Mouse (Mus musculus): ENCODE measurements around the gene Acvr1c. TPM values are rescaled to one million over a fixed set of nuclear protein-coding genes. Genes with fewer than 3 reads are reported as not detected.
A peak's percentile ranks its signal among the peaks of the same experiment; 100 is the strongest.

The Acvr1c gene
- polyA plus RNA-seq (2014; fragmentation: Nextera tagmentation; extraction: Ambion mirVana): 0.75 and 1.3 TPM in 2 replicates

- H3K27ac ChIP-seq (ENCODE audit: low read depth): no peak within 1 kb of the TSS
- peak within 1 kb of the TSS; percentile 56 for H3K4me3 ChIP-seq (ENCODE audit: low read depth, low read length)
- no peaks in the 10 kb centered on the region for H3K4me1 ChIP-seq (replicated peaks; ENCODE audit: control insufficient read depth, insufficient read depth, low read length)
- WGBS: under 1% methylated on average over 59 of the region's 65 CpGs
- peaks cover 9% of the 10 kb centered on the region for H3K27me3 ChIP-seq (replicated peaks; ENCODE audit: control insufficient read depth, insufficient read depth, low read length)
- H3K36me3 ChIP-seq (ENCODE audit: control insufficient read depth, insufficient read depth, low read length): no peaks in the 10 kb centered on the region
- H3K9ac ChIP-seq (ENCODE audit: low read length): peak within 1 kb of the TSS; percentile 35
- H3K9me3 ChIP-seq (ENCODE audit: control insufficient read depth, low read length): no peaks in the 10 kb centered on the region
- H3K4me2 ChIP-seq (ENCODE audit: low read length): peak within 1 kb of the TSS; percentile 100
- ATAC-seq (replicated peaks; ENCODE audit: low FRiP score, low TSS enrichment, low read depth) (peak; percentile 88), DNase-seq (ENCODE audit: low spot score) (peak; percentile 68)
These were observed at the start of gene Acvr1c for GRCm38 (mm10) chr2:58357414-58358131. Gene Acvr1c, minus strand, starts transcription at chr2:58357895.

- DNase-seq (ENCODE audit: low spot score) (no peak), ATAC-seq (replicated peaks; ENCODE audit: low FRiP score, low TSS enrichment, low read depth) (no peak)
- H3K27me3 ChIP-seq (replicated peaks; ENCODE audit: control insufficient read depth, insufficient read depth, low read length): no peaks in the 10 kb centered on the region
- H3K9me3 ChIP-seq (ENCODE audit: control insufficient read depth, low read length): no peaks in the 10 kb centered on the region
- no peak overlapping the region for H3K9ac ChIP-seq (ENCODE audit: low read length)
- H3K4me3 ChIP-seq (ENCODE audit: low read depth, low read length): no peak overlapping the region
- no peaks in the 10 kb centered on the region for H3K4me1 ChIP-seq (replicated peaks; ENCODE audit: control insufficient read depth, insufficient read depth, low read length)
- WGBS: 91% methylated on average over 2 of the region's 2 CpGs
- H3K4me2 ChIP-seq (ENCODE audit: low read length): no peak overlapping the region
- H3K27ac ChIP-seq (ENCODE audit: low read depth): no peak overlapping the region
- no peaks in the 10 kb centered on the region for H3K36me3 ChIP-seq (ENCODE audit: control insufficient read depth, insufficient read depth, low read length)
These were observed 45.8 kb upstream of the Acvr1c start for GRCm38 (mm10) chr2:58403481-58403880.

GRCm38 (mm10) chr2:58388601-58389000 is 30.9 kb upstream of the Acvr1c start:
- no peaks in the 10 kb centered on the region for H3K4me1 ChIP-seq (replicated peaks; ENCODE audit: control insufficient read depth, insufficient read depth, low read length)
- no peak for DNase-seq (ENCODE audit: low spot score)
- H3K36me3 ChIP-seq (ENCODE audit: control insufficient read depth, insufficient read depth, low read length): no peaks in the 10 kb centered on the region
- no peaks in the 10 kb centered on the region for H3K9me3 ChIP-seq (ENCODE audit: control insufficient read depth, low read length)
- no peak for ATAC-seq (replicated peaks; ENCODE audit: low FRiP score, low TSS enrichment, low read depth)
- WGBS: 80% methylated on average over 7 of the region's 7 CpGs
- H3K4me2 ChIP-seq (ENCODE audit: low read length): no peak overlapping the region
- no peak overlapping the region for H3K9ac ChIP-seq (ENCODE audit: low read length)
- no peak overlapping the region for H3K4me3 ChIP-seq (ENCODE audit: low read depth, low read length)
- no peaks in the 10 kb centered on the region for H3K27me3 ChIP-seq (replicated peaks; ENCODE audit: control insufficient read depth, insufficient read depth, low read length)
- H3K27ac ChIP-seq (ENCODE audit: low read depth): no peak overlapping the region

GRCm38 (mm10) chr2:58380020-58380419 is 22.3 kb upstream of the Acvr1c start:
- WGBS: 71% methylated on average over 5 of the region's 5 CpGs
- Histone ChIP-seq H3K27ac (ENCODE audit: low read depth) (no peak overlapping the region), H3K4me1 (replicated peaks; ENCODE audit: control insufficient read depth, insufficient read depth, low read length) (no peaks in the 10 kb centered on the region), H3K36me3 (ENCODE audit: control insufficient read depth, insufficient read depth, low read length) (no peaks in the 10 kb centered on the region), H3K9me3 (ENCODE audit: control insufficient read depth, low read length) (no peaks in the 10 kb centered on the region), H3K4me2 (ENCODE audit: low read length) (no peak overlapping the region), H3K4me3 (ENCODE audit: low read depth, low read length) (no peak overlapping the region), H3K9ac (ENCODE audit: low read length) (no peak overlapping the region), H3K27me3 (replicated peaks; ENCODE audit: control insufficient read depth, insufficient read depth, low read length) (no peaks in the 10 kb centered on the region)
- ATAC-seq (replicated peaks; ENCODE audit: low FRiP score, low TSS enrichment, low read depth): no peak
- no peak for DNase-seq (ENCODE audit: low spot score)

GRCm38 (mm10) chr2:58379475-58379874 is 21.8 kb upstream of the Acvr1c start:
- Histone ChIP-seq H3K4me3 (ENCODE audit: low read depth, low read length) (no peak overlapping the region), H3K9me3 (ENCODE audit: control insufficient read depth, low read length) (0 out of 2 replicates have a peak, but pooled peaks cover 3% of the 10 kb centered on the region), H3K27me3 (replicated peaks; ENCODE audit: control insufficient read depth, insufficient read depth, low read length) (no peaks in the 10 kb centered on the region), H3K27ac (ENCODE audit: low read depth) (no peak overlapping the region), H3K36me3 (ENCODE audit: control insufficient read depth, insufficient read depth, low read length) (no peaks in the 10 kb centered on the region), H3K4me1 (replicated peaks; ENCODE audit: control insufficient read depth, insufficient read depth, low read length) (no peaks in the 10 kb centered on the region), H3K4me2 (ENCODE audit: low read length) (no peak overlapping the region), H3K9ac (ENCODE audit: low read length) (no peak overlapping the region)
- ATAC-seq (replicated peaks; ENCODE audit: low FRiP score, low TSS enrichment, low read depth) (no peak), DNase-seq (ENCODE audit: low spot score) (no peak)
- WGBS: 67% methylated on average over 1 of the region's 1 CpGs

- DNase-seq (ENCODE audit: low spot score) (no peak), ATAC-seq (replicated peaks; ENCODE audit: low FRiP score, low TSS enrichment, low read depth) (no peak)
- Histone ChIP-seq H3K36me3 (ENCODE audit: control insufficient read depth, insufficient read depth, low read length) (no peaks in the 10 kb centered on the region), H3K4me2 (ENCODE audit: low read length) (no peak overlapping the region), H3K9me3 (ENCODE audit: control insufficient read depth, low read length) (0 out of 2 replicates have a peak, but pooled peaks cover 4% of the 10 kb centered on the region), H3K9ac (ENCODE audit: low read length) (no peak overlapping the region), H3K4me1 (replicated peaks; ENCODE audit: control insufficient read depth, insufficient read depth, low read length) (no peaks in the 10 kb centered on the region), H3K4me3 (ENCODE audit: low read depth, low read length) (no peak overlapping the region), H3K27ac (ENCODE audit: low read depth) (no peak overlapping the region), H3K27me3 (replicated peaks; ENCODE audit: control insufficient read depth, insufficient read depth, low read length) (no peaks in the 10 kb centered on the region)
- WGBS: 62% methylated on average over 9 of the region's 9 CpGs
These were observed 19.9 kb upstream of the Acvr1c start for GRCm38 (mm10) chr2:58377417-58378130.

- no peaks in the 10 kb centered on the region for H3K36me3 ChIP-seq (ENCODE audit: control insufficient read depth, insufficient read depth, low read length)
- WGBS: 84% methylated on average over 3 of the region's 3 CpGs
- H3K4me3 ChIP-seq (ENCODE audit: low read depth, low read length): no peak overlapping the region
- H3K4me2 ChIP-seq (ENCODE audit: low read length): no peak overlapping the region
- ATAC-seq (replicated peaks; ENCODE audit: low FRiP score, low TSS enrichment, low read depth) (no peak), DNase-seq (ENCODE audit: low spot score) (no peak)
- no peaks in the 10 kb centered on the region for H3K27me3 ChIP-seq (replicated peaks; ENCODE audit: control insufficient read depth, insufficient read depth, low read length)
- no peak overlapping the region for H3K27ac ChIP-seq (ENCODE audit: low read depth)
- H3K9me3 ChIP-seq (ENCODE audit: control insufficient read depth, low read length): no peaks in the 10 kb centered on the region
- H3K9ac ChIP-seq (ENCODE audit: low read length): no peak overlapping the region
- no peaks in the 10 kb centered on the region for H3K4me1 ChIP-seq (replicated peaks; ENCODE audit: control insufficient read depth, insufficient read depth, low read length)
These were observed 8.5 kb upstream of the Acvr1c start for GRCm38 (mm10) chr2:58366196-58366595.

GRCm38 (mm10) chr2:58361361-58362046 is 3.8 kb upstream of the Acvr1c start:
- DNase-seq (ENCODE audit: low spot score): no peak
- no peak overlapping the region for H3K4me2 ChIP-seq (ENCODE audit: low read length)
- H3K36me3 ChIP-seq (ENCODE audit: control insufficient read depth, insufficient read depth, low read length): no peaks in the 10 kb centered on the region
- H3K27ac ChIP-seq (ENCODE audit: low read depth): no peak overlapping the region
- H3K9ac ChIP-seq (ENCODE audit: low read length): no peak overlapping the region
- no peak for ATAC-seq (replicated peaks; ENCODE audit: low FRiP score, low TSS enrichment, low read depth)
- peaks cover 5% of the 10 kb centered on the region; the same call in 1 of the 2 replicates for H3K27me3 ChIP-seq (replicated peaks; ENCODE audit: control insufficient read depth, insufficient read depth, low read length)
- H3K4me3 ChIP-seq (ENCODE audit: low read depth, low read length): no peak overlapping the region
- WGBS: 89% methylated on average over 3 of the region's 3 CpGs
- H3K9me3 ChIP-seq (ENCODE audit: control insufficient read depth, low read length): no peaks in the 10 kb centered on the region
- no peaks in the 10 kb centered on the region for H3K4me1 ChIP-seq (replicated peaks; ENCODE audit: control insufficient read depth, insufficient read depth, low read length)

Measured in intestine, embryonic 14.5 days (tissue).